Mouse (Mus musculus): ENCODE data around the gene Vmn1r209. TPM values are rescaled to one million over a fixed set of nuclear protein-coding genes. Genes with fewer than 3 reads are reported as not detected.

The Vmn1r209 gene
- polyA plus RNA-seq, 1 experiment from 2014 or later: not detected

Other genes starting within 250 kb of the Vmn1r209 start
- not detected in 2 replicates for gene Vmn1r205, start 216.7 kb downstream of the Vmn1r209 start, polyA plus RNA-seq (2015; fragmentation: Nextera tagmentation; extraction: Ambion mirVana)
- gene Vmn1r206, start 185.4 kb downstream of the Vmn1r209 start, polyA plus RNA-seq (2015; fragmentation: Nextera tagmentation; extraction: Ambion mirVana): not detected in 2 replicates
- gene Vmn1r207-ps, start 80.1 kb downstream of the Vmn1r209 start, polyA plus RNA-seq (2015; fragmentation: Nextera tagmentation; extraction: Ambion mirVana): not detected in 2 replicates
- gene Vmn1r208, start 32.3 kb downstream of the Vmn1r209 start, polyA plus RNA-seq (2015; fragmentation: Nextera tagmentation; extraction: Ambion mirVana): not detected in 2 replicates
- not detected in 2 replicates for gene Vmn1r210, start 21.7 kb upstream of the Vmn1r209 start, polyA plus RNA-seq (2015; fragmentation: Nextera tagmentation; extraction: Ambion mirVana)
- not detected in 2 replicates for gene Vmn1r211, start 47.9 kb upstream of the Vmn1r209 start, polyA plus RNA-seq (2015; fragmentation: Nextera tagmentation; extraction: Ambion mirVana)
- not detected in 2 replicates for gene Vmn1r212, start 74.5 kb upstream of the Vmn1r209 start, polyA plus RNA-seq (2015; fragmentation: Nextera tagmentation; extraction: Ambion mirVana)
- gene Vmn1r213, start 198.0 kb upstream of the Vmn1r209 start, polyA plus RNA-seq (2015; fragmentation: Nextera tagmentation; extraction: Ambion mirVana): not detected in 2 replicates
- gene Vmn1r214, start 220.7 kb upstream of the Vmn1r209 start, polyA plus RNA-seq (2015; fragmentation: Nextera tagmentation; extraction: Ambion mirVana): not detected in 2 replicates